Mouse (Mus musculus) kidney, adult 2 months (tissue): ENCODE measurements around the gene Rnf8.

ENCODE experiments used
- CTCF ChIP-seq: fragments of 200-500 bp; conservative IDR thresholded peaks from 2 replicates; pipeline ENCODE4 v1.5.1; 2011; ENCODE audit warnings: low read depth, mild to moderate bottlenecking, control low read depth, low read length, moderate library complexity, mixed read lengths; ENCODE audit not compliant: insufficient read depth, insufficient read length
- POLR2A ChIP-seq: fragments of 200-500 bp; IDR thresholded peaks from one replicate; pipeline ENCODE4 v1.6.1; 2011; ENCODE audit warnings: low read depth, low read length, control low read depth

DNA sequence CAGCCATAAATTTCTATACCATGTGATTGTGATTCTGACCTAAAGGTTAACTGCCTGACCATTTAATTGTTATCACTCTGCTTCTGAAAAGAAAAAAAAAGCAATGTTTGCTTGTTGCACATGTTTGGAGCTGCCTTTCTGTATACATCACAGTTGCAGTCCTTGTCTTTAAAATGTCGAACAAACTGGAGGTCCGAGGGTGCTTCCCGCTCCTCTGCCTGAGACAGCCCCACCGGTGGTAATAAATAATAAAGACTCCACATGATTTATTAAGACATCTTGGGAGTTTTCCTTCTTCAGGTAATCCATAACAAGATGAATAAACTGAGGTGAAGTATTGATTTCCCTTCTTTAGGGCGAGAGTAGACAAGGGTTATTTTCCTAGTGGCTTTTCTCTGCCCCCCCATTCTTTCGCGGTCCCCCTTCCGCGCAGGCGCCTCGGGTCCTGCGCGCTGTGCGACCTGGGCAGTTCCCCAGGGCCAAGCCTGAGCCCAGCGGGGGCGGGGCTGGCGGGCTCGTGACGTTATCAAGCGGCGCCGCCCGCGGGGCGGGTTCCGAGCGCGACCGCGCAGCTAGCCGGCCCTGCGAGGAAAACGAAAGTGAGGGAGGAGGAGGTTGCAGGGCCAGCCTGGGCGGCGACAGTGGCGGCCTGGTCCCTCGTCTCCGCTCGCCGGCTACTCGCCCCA is 45.6 kb downstream of the Rnf8 start, which contains the start of gene Cmtr1:
- peak; percentile 76 for TF ChIP-seq POLR2A
- no peak for TF ChIP-seq CTCF
